Mouse (Mus musculus) limb, embryonic 11.5 days (tissue): Measurements from ENCODE around the gene Jazf1. TPM values are rescaled to one million over a fixed set of nuclear protein-coding genes. Genes with fewer than 3 reads are reported as not detected.

Experiments
- ATAC-seq: fragments of 200-750 bp; cut with Nextera tagmentation; 2 replicates; pipeline ENCODE4 v1.8.0; 2017; ENCODE audit warnings: low read depth; ENCODE audit not compliant: insufficient number of reproducible peaks, low FRiP score, low TSS enrichment
- DNase-seq: peaks from one replicate; pipeline ENCODE4 v3.0.0-alpha.2; 2015; ENCODE audit warnings: low spot score
- H3K27ac ChIP-seq: fragments of 300-500 bp; sonication (generic); replicated peaks from 2 replicates; pipeline ENCODE4 v1.5.1; 2014; ENCODE audit warnings: low read depth, mild to moderate bottlenecking, low read length
- H3K27me3 ChIP-seq: fragments of 300-500 bp; sonication (generic); 2 replicates; pipeline ENCODE4 v1.6.1; 2014; ENCODE audit warnings: mild to moderate bottlenecking, low read length, mixed read lengths; ENCODE audit not compliant: control insufficient read depth, insufficient read depth
- H3K36me3 ChIP-seq: fragments of 300-500 bp; sonication (generic); 2 replicates; pipeline ENCODE4 v1.6.1; 2014; ENCODE audit warnings: mild to moderate bottlenecking, low read length, moderate library complexity, mixed read lengths; ENCODE audit not compliant: control insufficient read depth, insufficient read depth
- H3K4me1 ChIP-seq: fragments of 300-500 bp; sonication (generic); 2 replicates; pipeline ENCODE4 v1.6.1; 2014; ENCODE audit warnings: low read length, mixed read lengths; ENCODE audit not compliant: control insufficient read depth, insufficient read depth
- H3K4me2 ChIP-seq: fragments of 300-500 bp; sonication (generic); 2 replicates; pipeline ENCODE4 v1.6.1; 2014; ENCODE audit warnings: low read depth, mild to moderate bottlenecking, moderate library complexity; ENCODE audit not compliant: severe bottlenecking
- H3K4me3 ChIP-seq: fragments of 300-500 bp; sonication (generic); 2 replicates; pipeline ENCODE4 v1.5.1; 2014; ENCODE audit warnings: low read depth, low read length
- H3K9ac ChIP-seq: fragments of 300-500 bp; sonication (generic); 2 replicates; pipeline ENCODE4 v1.6.1; 2014; ENCODE audit warnings: mild to moderate bottlenecking, low read length
- H3K9me3 ChIP-seq: fragments of 300-500 bp; sonication (generic); 2 replicates; pipeline ENCODE4 v1.6.1; 2016; ENCODE audit warnings: low read length; ENCODE audit not compliant: control insufficient read depth
- WGBS: fragments of 180-500 bp; shearing (Covaris S2); extraction: QIAGEN DNeasy Blood & Tissue Kit; methylation state at CpG from one replicate; pipeline ENCODE4 v1.1.7; 2014; 5-methylcytosine and 5-hydroxymethylcytosine counted together
- polyA plus RNA-seq: library from polyadenylated mRNA; unstranded; fragments of >200 nt; fragmentation: Nextera tagmentation; extraction: Ambion mirVana; gene quantifications from 2 replicates; pipeline ENCODE4 v1.2.1, GENCODE M21; 2014

Gene Jazf1
- polyA plus RNA-seq, 1 experiment from 2014 or later = 6.5 TPM

DNA sequence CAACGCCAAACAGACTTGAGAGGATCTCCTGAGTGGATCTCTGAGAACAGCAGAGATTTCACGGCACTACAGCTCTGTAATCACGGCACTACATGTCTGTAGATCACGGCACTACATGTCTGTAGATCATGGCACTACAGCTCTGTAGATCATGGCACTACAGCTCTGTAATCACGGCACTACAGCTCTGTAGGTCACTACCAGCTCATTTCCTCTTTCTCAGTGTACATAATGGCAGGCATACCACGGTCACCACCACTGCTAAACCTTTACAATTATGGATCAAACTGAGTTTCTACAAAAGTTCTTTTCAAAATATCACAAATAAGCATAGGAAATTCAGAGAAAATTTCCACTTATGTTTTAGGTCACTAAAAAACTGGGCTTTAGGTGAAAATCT lies 147.7 kb downstream of the Jazf1 start:
- Histone ChIP-seq H3K36me3 (no peaks in the 10 kb centered on the region), H3K27ac (no peak overlapping the region), H3K4me2 (no peak overlapping the region), H3K4me1 (peaks cover 3% of the 10 kb centered on the region; the same call in 1 of the 2 replicates), H3K9ac (no peak overlapping the region), H3K9me3 (no peaks in the 10 kb centered on the region), H3K27me3 (no peaks in the 10 kb centered on the region), H3K4me3 (no peak overlapping the region)
- 85% methylated on average over 6 of the region's 6 CpGs for WGBS
- DNase-seq = no peak
- no peak for ATAC-seq

GRCm38 (mm10) chr6:52919442-52919841 lies 149.0 kb downstream of the Jazf1 start:
- 71% methylated on average over 7 of the region's 7 CpGs for WGBS
- no peak overlapping the region for H3K27ac ChIP-seq

DNA sequence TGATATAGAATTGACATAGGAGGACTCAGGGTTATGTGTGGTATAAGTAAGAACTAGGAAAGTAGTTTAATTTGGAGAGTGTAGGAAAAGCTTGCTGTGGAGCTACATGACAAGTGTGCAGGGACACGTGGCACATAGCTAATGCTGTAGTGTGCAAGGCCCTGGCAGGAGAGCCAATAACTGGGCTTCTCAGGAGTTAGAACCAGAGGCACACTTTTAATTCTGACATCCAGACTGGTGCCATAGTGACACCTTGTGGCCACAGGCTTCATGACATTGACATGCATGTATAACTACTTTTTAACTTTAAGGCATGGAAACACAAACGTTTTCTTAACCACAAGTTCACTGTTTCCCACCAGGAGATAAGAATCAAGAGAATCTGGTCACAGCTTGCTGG lies 149.5 kb downstream of the Jazf1 start:
- Histone ChIP-seq H3K4me2 (no peak overlapping the region), H3K9me3 (no peaks in the 10 kb centered on the region), H3K4me3 (no peak overlapping the region), H3K36me3 (no peaks in the 10 kb centered on the region), H3K27me3 (no peaks in the 10 kb centered on the region), H3K9ac (no peak overlapping the region), H3K4me1 (no peaks in the 10 kb centered on the region), H3K27ac (no peak overlapping the region)
- ATAC-seq (0 out of 2 replicates have a peak, but pooled peaks have one; percentile 57), DNase-seq (peak; percentile 91)
- WGBS = 1% methylated on average over 2 of the region's 2 CpGs

More at GRCm38 (mm10) chr6:52919442-52919841, 149.0 kb downstream of the Jazf1 start:
- H3K27me3 ChIP-seq = no peaks in the 10 kb centered on the region
- H3K9me3 ChIP-seq = no peaks in the 10 kb centered on the region
- H3K9ac ChIP-seq = no peak overlapping the region
- H3K36me3 ChIP-seq = no peaks in the 10 kb centered on the region
- ATAC-seq = no peak
- H3K4me3 ChIP-seq = no peak overlapping the region
- no peak overlapping the region for H3K4me2 ChIP-seq
- no peaks in the 10 kb centered on the region for H3K4me1 ChIP-seq
- no peak for DNase-seq

DNA sequence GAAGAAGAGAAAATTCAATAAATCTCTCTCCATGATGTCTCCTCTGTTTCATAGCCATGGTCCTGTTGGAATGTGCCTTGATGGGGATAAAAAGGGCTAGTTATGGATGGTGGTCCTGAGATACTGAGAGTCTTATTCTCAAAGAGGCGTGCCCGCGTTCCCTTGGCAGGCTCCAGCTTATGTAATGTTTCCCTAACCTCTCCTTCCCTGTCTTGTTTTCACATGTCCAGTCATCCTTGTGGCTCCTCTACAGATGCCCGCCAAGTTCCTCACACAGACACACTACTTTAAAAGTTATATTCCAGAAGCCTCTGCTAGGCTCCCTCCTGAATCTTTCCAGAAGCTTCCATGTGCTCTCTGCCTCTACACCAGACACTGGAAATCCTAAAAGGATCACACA lies 151.0 kb downstream of the Jazf1 start:
- ATAC-seq (no peak), DNase-seq (no peak)
- H3K36me3 ChIP-seq = no peaks in the 10 kb centered on the region
- no peaks in the 10 kb centered on the region for H3K27me3 ChIP-seq
- no peaks in the 10 kb centered on the region for H3K9me3 ChIP-seq
- no peak overlapping the region for H3K27ac ChIP-seq
- 90% methylated on average over 4 of the region's 4 CpGs for WGBS
- H3K9ac ChIP-seq = no peak overlapping the region
- H3K4me1 ChIP-seq = no peaks in the 10 kb centered on the region; the same call in 1 of the 2 replicates
- no peak overlapping the region for H3K4me3 ChIP-seq
- H3K4me2 ChIP-seq = no peak overlapping the region

DNA sequence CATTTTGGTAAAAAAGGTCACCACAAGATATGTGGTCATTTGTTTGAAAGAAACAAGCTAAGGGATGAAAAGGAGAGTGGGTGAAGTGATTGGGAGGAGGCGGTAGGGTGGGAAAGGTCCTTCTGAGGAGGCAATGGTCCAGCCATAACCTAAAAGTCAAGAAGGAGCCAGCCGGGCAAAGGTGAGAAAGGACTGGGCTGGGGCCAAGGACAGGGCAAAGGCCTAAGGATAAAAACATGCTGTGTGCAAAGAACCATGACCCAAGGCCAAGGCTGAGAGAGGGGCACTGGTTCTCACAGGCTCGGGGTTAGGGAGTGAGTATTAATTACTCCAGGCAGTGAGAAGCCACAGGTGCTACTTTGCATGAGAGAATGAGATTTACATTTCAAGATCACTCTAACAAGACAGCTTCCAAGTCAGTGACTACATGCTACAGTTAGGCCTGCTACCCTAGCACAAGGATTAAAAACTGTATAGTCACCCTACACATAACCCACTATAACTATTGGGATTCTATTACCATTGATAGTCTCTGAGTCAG lies 151.5 kb downstream of the Jazf1 start:
- ATAC-seq (no peak), DNase-seq (no peak)
- Histone ChIP-seq H3K9ac (no peak overlapping the region), H3K27me3 (no peaks in the 10 kb centered on the region), H3K4me3 (no peak overlapping the region), H3K4me2 (no peak overlapping the region), H3K4me1 (no peaks in the 10 kb centered on the region; the same call in 1 of the 2 replicates), H3K36me3 (no peaks in the 10 kb centered on the region), H3K9me3 (no peaks in the 10 kb centered on the region), H3K27ac (no peak overlapping the region)
- WGBS = 81% methylated on average over 3 of the region's 3 CpGs

GRCm38 (mm10) chr6:52914921-52915320 lies 153.5 kb downstream of the Jazf1 start:
- no peaks in the 10 kb centered on the region for H3K9me3 ChIP-seq
- no peak overlapping the region for H3K4me2 ChIP-seq
- no peak overlapping the region for H3K27ac ChIP-seq
- no peak overlapping the region for H3K9ac ChIP-seq
- H3K4me3 ChIP-seq = no peak overlapping the region
- ATAC-seq (no peak), DNase-seq (no peak)
- 64% methylated on average over 2 of the region's 2 CpGs for WGBS
- no peaks in the 10 kb centered on the region for H3K36me3 ChIP-seq
- no peaks in the 10 kb centered on the region; the same call in 1 of the 2 replicates for H3K4me1 ChIP-seq
- no peaks in the 10 kb centered on the region for H3K27me3 ChIP-seq

GRCm38 (mm10) chr6:52912143-52912918 lies 156.1 kb downstream of the Jazf1 start:
- Histone ChIP-seq H3K9me3 (no peaks in the 10 kb centered on the region), H3K4me1 (no peaks in the 10 kb centered on the region; the same call in 1 of the 2 replicates), H3K4me3 (no peak overlapping the region), H3K27ac (no peak overlapping the region), H3K4me2 (no peak overlapping the region), H3K27me3 (no peaks in the 10 kb centered on the region), H3K36me3 (no peaks in the 10 kb centered on the region), H3K9ac (no peak overlapping the region)
- DNase-seq (no peak), ATAC-seq (no peak)
- WGBS = 79% methylated on average over 5 of the region's 5 CpGs

GRCm38 (mm10) chr6:52906801-52907200 lies 161.6 kb downstream of the Jazf1 start:
- no peaks in the 10 kb centered on the region for H3K4me1 ChIP-seq
- H3K4me3 ChIP-seq = no peak overlapping the region
- ATAC-seq (no peak), DNase-seq (no peak)
- H3K27me3 ChIP-seq = no peaks in the 10 kb centered on the region
- H3K36me3 ChIP-seq = no peaks in the 10 kb centered on the region
- 84% methylated on average over 5 of the region's 5 CpGs for WGBS
- H3K27ac ChIP-seq = no peak overlapping the region
- H3K9ac ChIP-seq = no peak overlapping the region
- no peaks in the 10 kb centered on the region for H3K9me3 ChIP-seq
- H3K4me2 ChIP-seq = no peak overlapping the region
